Mouse (Mus musculus) Muller cell, postnatal 12 days (primary cell): ENCODE results near the gene Ube2l3.

Source experiments
- DNase-seq: peaks from one replicate; pipeline ENCODE4 v3.0.0-alpha.2; 2015; ENCODE audit errors: inconsistent ontology term

Gene Ube2l3

DNA sequence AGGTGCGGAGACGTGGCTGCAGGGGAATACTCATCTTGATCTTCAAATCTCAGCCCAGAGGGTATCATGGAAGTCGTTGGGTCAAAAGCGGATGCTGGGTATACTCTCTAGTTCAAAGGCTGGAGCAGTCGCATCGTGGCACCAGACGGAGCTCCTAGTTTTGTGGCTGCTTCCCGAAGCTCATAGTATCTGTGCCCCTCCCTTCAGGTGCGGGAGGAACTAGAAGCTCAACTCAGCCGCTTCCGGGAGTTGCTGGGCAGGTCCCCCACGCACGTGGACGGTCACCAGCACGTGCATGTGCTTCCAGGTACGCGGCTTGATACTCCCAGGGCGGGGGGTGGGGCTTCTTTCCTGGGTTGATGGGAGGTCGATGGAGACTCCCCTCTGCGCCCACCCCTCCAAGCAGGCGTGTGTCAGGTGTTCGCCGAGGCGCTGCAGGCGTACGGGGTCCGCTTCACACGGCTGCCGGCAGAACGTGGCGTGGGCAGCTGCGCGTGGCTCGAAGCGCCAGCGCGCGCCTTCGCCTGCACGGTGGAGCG, 55.0 kb downstream of the Ube2l3 start:
- DNase-seq = no peak

DNA sequence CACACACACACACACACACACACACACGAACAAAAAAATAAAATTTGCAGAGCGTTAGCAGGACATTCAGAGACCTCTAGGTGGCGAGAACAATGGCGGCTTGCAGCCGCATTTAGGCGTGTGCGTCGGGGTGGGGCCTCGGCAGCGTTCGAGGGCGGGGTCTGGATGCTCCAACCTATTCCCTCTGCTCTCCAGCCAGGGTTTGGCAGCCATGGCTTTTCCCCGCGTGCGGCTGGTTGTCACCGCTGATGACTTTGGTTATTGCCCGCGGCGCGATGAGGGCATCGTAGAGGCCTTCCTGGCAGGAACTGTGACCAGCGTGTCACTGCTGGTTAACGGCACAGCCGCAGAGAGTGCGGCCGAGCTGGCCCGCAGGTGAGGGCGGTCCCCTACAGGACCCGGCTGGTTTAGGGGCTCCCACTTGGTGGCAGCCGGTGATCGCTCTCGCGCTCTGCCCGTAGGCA, 55.6 kb downstream of the Ube2l3 start, which contains the start of gene Ccdc116:
Ccdc116 (minus strand) TSS at position 458 of the 464 bp plus-strand sequence.
- peak; percentile 89 for DNase-seq

DNA sequence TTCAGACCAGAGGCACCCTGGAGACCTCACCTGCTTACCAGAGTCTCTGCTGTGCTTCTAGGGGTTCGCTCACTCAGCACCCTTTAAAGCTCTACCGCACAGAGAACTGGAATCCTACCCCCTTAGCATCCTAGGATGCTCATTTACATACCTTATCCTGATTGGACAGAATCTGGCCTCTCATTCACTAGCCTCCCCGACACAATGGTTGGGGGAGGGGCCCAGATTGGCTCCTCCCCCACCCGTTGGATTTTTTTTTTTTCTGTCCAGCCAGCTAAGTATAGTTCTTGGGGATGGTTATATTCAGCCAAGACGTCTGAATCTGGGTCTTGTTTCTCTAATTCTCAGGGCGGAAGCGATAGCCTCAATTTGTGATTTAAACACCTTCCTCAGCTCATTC, 58.1 kb downstream of the Ube2l3 start, which contains the start of gene Ydjc:
Ydjc (plus strand) TSS at position 283 of the 400 bp plus-strand sequence.
- DNase-seq = peak; percentile 14

DNA sequence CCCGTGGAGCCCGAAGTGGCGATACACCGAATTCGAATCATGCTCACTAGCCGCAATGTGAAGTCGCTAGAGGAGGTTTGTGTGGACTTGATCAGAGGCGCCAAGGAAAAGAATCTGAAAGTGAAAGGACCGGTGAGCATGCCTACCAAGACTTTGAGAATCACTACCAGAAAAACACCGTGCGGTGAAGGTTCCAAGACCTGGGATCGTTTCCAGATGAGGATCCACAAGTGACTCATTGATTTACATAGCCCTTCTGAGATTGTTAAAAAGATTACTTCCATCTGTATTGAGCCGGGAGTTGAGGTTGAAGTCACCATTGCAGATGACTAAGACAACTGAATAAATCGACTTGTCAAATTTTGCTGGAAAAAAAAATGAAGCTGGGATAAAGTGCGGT, 65.1 kb downstream of the Ube2l3 start:
- DNase-seq = no peak

DNA sequence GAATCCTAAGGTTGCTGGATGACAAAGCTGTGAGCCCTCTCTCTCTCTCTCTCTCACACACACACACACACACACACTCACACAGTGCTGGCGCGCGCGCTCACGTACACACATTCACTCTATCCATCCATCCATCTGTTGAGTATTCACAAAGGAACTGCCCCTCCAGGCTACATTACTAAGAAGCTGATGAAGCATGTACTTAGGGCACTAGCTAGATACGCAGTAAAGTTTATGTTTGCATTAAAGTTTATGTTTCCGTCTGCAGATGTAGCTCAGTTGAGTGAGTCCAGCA, 69.6 kb downstream of the Ube2l3 start:
- DNase-seq = no peak

DNA sequence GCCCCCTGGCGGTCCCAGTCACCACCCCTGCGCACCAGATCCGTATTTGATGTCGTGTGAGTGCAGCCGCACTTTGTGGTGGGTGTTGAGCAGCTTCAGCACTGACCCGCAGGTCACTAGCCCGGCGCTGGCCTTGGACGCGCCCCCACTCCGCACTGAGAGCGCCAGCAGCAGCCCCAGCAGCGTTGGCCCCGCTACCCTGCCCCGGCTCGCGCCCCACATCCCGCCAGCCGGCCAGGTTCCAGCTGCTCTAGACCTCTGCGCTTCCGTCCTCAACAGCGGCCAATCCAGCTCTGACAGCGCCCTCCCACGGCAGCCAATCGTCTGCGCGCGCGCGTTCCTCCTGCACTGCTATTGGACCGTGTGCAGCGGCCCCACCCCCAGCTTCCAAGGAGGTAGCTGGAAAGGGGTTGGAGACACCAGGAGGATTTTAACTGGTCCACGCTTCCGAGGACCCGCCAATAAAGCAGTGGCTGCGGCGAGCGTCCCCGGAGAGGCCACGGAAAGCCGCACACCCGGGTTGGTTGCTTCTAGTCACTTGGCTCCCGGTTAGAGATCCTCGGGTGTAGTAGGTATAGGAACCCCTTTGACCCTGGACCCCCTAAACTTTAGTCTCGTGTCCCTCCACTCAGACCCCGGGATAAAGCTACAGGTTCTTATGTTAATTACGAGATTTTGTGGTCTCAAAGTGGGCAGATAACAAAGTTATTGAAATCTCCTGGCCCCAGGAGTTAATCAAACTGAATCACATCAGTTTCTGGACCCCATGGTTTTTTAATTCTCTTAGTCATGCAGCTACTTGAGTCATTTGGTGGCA, 70.2 kb downstream of the Ube2l3 start, which contains the start of gene Sdf2l1:
Sdf2l1 (minus strand) TSS at position 295 of the 817 bp plus-strand sequence.
- DNase-seq = peak; percentile 100

DNA sequence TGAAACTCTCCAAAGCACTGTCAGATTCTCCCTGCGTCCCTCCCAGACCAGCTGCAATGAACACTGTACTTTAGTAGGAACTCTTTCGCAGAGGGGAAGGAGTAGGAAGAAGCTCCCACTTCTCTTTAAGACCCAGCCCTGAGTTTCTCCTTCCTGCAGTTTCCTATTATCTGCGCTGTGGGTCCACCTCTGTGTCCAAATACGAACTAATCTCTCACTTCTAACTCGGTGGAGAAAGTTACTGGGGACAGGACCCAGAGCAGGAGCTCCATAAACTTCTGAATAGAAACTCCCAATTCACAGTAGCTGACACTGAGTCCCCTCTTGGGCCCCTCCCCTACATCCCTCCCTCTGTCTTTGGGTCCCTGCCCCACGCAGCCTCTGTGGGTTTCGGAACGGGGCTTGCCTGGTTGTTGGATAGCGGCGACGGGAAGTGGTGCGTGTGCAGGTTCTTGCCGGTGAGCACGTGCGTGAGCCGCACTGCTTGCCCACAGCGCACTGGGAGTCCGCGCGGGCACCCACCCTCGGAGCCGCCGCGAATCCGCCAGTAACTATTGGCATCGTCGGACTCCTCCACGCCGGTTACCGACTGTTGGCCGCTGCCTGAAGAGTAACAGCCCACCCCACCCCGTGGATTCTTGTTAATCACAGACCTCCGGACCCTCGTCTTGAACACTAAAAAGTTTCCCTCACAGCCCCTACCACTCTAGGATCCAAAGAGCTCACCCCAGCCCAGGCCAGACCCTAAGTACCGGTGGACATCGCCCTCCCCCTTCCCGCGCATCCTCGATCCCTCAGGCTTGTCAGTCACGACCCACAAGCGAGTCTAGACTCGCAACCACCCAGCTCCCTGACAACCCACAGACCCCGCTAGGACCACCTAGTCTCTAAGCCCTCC, 71.0 kb downstream of the Ube2l3 start:
- DNase-seq = no peak

DNA sequence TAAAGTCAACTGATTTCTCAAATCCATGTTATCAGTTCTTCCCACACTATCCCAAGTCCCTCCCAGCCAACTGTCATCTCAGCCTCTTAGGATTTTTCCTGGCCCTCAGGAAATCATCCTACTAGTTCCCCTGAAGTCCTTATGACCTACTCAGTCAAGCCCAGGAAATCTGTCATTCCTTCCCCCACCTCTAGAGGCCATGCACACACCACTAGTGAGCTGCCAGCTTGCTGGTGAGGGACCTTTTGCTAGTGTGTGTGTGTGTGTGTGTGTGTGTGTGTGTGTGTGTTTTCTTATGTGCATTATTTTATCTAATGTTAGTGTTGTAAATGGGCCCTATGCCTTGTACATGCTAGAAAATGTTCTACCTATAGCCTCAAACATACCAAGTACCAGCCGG, 75.2 kb downstream of the Ube2l3 start:
- no peak for DNase-seq

DNA sequence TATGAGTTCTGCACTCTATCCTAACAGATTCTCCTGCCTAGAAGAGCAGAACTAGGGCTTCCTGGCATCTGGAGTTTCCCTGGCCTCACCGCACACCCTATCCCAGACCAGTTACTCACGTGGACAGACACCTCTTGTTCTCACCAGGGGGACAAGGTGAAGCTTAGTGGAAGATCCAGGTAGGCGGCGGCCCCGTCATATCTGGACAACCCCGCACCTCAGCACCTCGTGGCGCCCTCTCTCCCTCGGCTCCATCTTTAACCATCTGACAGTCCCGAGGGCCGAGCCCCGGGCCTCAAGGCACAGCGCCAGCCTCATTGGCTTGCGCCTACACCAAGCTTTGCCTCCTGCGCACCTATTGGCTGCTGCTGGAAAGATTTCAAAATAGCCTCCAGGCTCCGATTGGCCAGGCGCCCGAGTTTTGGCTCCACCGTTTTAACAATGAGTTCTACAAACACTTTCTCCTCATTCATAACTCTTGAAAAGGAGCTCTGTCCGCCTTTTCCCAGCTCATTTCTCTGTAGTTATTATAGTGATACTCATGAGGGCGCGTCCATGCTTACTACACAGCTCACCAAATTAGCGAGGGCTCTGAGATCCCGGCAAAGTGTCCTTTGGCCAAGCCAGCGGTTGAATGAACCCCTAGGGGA, 77.5 kb downstream of the Ube2l3 start, which contains the start of gene 2610318N02Rik:
2610318N02Rik (minus strand) TSS at position 297 of the 650 bp plus-strand sequence.
- peak; percentile 84 for DNase-seq

DNA sequence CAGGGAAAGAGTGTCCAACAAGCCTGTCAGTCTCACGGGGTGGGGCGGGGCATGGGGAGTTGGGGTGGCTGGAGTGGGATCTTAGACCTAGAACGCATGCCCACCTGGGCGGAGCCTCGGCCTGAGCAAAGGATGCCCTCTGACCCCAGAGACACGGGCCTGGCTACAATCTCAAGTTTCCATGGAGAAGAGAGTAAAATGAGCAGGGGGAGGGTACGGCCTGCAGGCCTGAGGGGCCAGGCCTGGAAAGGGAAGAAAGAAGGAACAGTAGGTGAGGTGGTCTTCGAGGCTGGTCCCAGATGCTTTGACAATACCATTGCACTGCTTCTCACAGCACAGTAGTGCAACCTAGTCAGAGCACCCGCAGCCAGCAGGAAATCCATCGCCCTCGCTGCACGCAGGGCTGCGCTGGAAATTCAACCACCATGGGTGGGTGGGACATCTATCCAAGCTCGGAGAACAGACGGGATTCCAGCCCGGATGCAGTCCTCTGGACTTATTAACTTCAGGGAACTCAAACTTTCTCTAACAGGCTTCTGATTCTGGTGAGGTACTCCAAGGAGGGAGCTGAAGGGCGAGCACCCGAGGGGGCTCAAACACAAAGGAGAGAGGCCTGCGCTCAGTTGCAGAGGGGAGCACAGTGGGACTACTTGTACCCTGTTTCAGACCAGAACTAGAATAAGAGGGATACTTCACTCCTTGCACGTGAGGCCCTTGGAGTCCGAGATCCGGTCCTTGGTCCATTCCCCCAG, 78.2 kb downstream of the Ube2l3 start:
- no peak for DNase-seq

DNA sequence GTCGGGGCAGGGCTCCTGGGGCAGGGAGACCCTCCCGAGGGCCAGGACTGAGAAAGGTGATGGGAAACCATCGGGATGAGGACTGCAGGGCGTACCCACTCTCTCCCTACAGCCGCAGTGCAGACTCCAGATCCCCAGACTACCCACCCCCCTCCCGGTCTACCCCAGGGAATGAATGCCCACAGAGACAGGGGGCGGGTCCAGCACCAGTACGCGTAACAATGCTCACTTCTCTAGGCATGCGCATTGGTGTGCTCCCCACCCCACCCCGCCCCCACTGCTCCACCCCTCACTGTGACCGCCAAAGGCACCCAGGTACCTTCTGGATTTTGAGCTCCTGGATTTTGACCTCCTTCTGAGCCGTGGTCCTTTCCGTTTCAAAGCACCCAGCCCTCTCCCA, 80.9 kb downstream of the Ube2l3 start:
- no peak for DNase-seq

DNA sequence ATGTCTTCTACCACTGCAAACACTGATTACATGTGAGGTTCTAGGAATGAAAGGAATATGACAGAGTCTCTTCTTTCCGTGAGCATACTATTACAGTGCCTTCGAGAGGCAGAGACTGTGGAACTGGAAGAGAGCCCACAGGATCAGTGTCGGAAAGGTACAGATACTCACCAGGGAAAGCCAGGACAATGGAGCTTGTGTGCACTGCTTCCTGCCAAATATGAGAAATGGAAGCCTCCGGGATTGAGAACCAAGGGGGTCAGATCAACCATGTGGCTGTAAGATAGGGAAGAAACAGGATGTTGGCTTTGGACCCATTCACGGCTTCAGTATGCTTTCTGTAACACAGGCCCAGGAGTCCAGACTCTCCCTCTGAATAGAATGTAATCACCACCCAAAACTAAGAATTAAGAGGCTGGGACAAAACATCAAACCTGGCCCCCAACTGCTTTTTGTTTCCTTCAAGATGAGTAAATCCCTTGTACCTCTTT, 85.1 kb downstream of the Ube2l3 start:
- no peak for DNase-seq

DNA sequence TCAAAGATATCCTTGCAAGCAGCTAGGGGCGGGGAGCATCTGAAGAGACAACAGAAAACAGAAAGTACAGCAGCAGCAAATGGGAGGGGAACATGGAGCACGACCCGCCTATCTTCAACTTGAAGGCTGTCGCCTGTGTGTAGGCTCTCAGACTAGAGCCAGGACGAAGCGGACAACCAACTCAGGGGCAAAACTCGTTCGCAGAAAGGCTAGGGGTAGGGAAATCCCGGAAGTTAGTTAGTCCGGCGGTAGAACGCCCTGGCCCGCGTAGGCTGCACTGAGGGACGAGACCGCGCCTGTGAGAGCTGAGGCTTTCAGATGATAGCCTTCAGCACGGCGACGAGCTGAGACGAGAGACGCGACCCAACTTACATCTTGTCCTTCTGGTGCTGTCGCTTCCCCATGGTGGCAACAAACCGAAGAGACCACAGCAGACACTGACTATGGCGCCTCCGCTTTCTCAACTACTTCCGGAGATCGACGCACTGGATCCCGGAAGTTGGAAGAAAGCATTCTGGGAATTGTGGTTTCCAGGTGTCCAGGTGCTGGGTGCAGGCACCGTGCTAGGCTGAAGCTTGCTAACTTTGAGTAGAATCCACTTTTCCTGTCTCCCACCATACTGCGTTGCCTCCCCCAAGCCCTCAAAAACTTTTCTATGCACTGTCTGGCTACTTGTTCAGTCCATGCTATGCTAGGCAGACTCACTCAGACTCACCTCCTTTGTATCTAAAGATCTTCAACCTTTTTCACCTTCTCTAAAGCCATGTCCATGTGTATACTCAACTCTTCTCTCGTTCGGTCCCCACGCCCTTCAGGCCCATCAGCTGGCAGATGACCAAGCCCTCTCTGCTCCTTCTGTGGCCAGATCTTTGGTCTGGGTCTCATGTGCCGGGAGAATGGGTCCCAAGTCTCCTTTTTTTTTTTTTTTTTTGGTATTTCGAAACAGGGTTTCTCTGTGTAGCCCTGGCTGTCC, 91.4 kb downstream of the Ube2l3 start, which contains the start of gene Ppil2:
Ppil2 (minus strand) TSS at position 487 of the 973 bp plus-strand sequence.
- peak; percentile 51 for DNase-seq

DNA sequence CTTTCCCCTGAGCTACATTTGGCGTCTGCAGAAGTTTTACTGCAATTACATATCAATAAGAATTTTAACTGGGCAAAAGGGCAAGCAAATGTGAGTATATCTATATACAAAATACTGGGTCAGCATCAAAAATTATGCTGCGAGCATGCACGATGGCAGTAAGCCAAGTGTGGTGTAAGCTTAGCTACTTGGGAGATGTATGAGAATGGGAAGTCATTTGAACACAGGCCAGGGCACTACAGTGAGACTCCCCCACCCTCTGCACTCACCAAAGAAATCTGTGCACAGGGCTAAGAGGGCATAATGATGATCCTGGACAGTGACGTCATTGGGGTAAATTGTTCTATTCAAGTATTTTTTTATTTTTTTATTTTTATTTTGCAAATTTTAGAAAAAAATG, 97.8 kb downstream of the Ube2l3 start:
- DNase-seq = no peak

DNA sequence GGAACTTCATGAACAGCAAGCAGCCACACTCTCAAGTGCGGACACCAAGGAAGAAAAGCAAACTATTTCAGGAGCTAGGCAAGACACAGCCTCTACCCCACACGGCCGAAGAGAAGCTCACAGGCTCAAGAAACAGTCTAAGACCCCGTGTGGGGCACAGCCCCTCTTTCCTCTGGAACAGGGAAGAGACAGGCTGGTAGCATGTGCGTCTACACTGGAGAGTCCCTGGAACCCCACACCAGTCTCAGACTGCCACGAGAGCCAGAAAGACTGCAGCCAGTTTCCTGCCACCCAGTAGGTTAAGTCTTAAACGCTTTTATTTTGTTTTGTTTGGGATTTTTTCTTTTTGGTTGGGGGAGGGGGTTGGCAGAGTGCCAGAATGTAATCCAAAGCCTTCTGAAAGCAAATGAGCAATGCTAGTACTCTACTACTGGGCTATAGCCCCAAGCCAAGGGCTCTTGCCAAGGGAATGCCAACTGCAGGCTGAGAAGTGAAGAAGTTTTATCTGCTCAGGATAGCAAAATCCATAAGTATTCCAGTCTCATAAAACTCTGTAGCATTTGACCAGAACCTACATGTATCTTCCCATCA, 99.7 kb downstream of the Ube2l3 start:
- peak; percentile 30 for DNase-seq
